Mouse (Mus musculus) ES-E14 (cell line): Measurements from ENCODE around the gene Chrm4.

Experiments used
- CHD2 ChIP-seq: IDR thresholded peaks from 2 replicates; pipeline ENCODE4 v1.6.1; 2014; ENCODE audit warnings: mild to moderate bottlenecking, low read depth, low read length, inconsistent platforms
- MAFK ChIP-seq: IDR thresholded peaks from 2 replicates; pipeline ENCODE4 v1.6.1; 2014; ENCODE audit warnings: mild to moderate bottlenecking, low read depth, low read length, inconsistent platforms; ENCODE audit not compliant: insufficient read depth
- ZNF384 ChIP-seq: IDR thresholded peaks from 2 replicates; pipeline ENCODE4 v1.6.1; 2012; ENCODE audit warnings: low read depth, low read length, inconsistent platforms

- TF ChIP-seq MAFK (no peak), ZNF384 (no peak), CHD2 (no peak)
Measured at GRCm38 (mm10) chr2:91963443-91963932, 36.4 kb downstream of the Chrm4 start.
